Mouse (Mus musculus) liver, embryonic 12.5 days (tissue): ENCODE data around the gene Zbtb16. TPM values are rescaled to one million over a fixed set of nuclear protein-coding genes. Genes with fewer than 3 reads are reported as not detected.

Experiments
- ATAC-seq: fragments of 200-750 bp; cut with Nextera tagmentation; 2 replicates; pipeline ENCODE4 v1.8.0; 2017; ENCODE audit warnings: moderate number of reproducible peaks, mild to moderate bottlenecking, moderate library complexity
- H3K27ac ChIP-seq: fragments of 300-500 bp; sonication (generic); 2 replicates; pipeline ENCODE4 v1.5.1; 2016; ENCODE audit warnings: mild to moderate bottlenecking
- H3K27me3 ChIP-seq: fragments of 300-500 bp; sonication (generic); replicated peaks from 2 replicates; pipeline ENCODE4 v1.6.1; 2016; ENCODE audit warnings: mild to moderate bottlenecking, moderate library complexity
- H3K36me3 ChIP-seq: fragments of 300-500 bp; sonication (generic); 2 replicates; pipeline ENCODE4 v1.6.1; 2016; ENCODE audit warnings: mild to moderate bottlenecking, moderate library complexity
- H3K4me1 ChIP-seq: fragments of 300-500 bp; sonication (generic); 2 replicates; pipeline ENCODE4 v1.6.1; 2016
- H3K4me2 ChIP-seq: fragments of 300-500 bp; sonication (generic); 2 replicates; pipeline ENCODE4 v1.6.1; 2016; ENCODE audit warnings: mild to moderate bottlenecking, moderate library complexity
- H3K4me3 ChIP-seq: fragments of 300-500 bp; sonication (generic); 2 replicates; pipeline ENCODE4 v1.5.1; 2016; ENCODE audit warnings: mild to moderate bottlenecking, moderate library complexity
- H3K9ac ChIP-seq: fragments of 300-500 bp; sonication (generic); 2 replicates; pipeline ENCODE4 v1.6.1; 2016; ENCODE audit warnings: mild to moderate bottlenecking, moderate library complexity
- H3K9me3 ChIP-seq: fragments of 300-500 bp; sonication (generic); replicated peaks from 2 replicates; pipeline ENCODE4 v1.6.1; 2016; ENCODE audit warnings: mild to moderate bottlenecking, moderate library complexity
- WGBS: fragments of 180-500 bp; shearing (Covaris S2); methylation state at CpG from one replicate; pipeline ENCODE4 v1.1.7; 2016; ENCODE audit not compliant: insufficient replicate concordance; 5-methylcytosine and 5-hydroxymethylcytosine counted together
- polyA plus RNA-seq: library from polyadenylated mRNA; unstranded; fragments of >200 nt; fragmentation: Nextera tagmentation; extraction: Ambion mirVana; gene quantifications from 2 replicates; pipeline ENCODE4 v1.2.1, GENCODE M21; 2016

Zbtb16 gene
- polyA plus RNA-seq, 1 experiment from 2014 or later = 1.6 TPM

GRCm38 (mm10) chr9:48648285-48649097 lies 187.5 kb downstream of the Zbtb16 start:
- Histone ChIP-seq H3K9me3 (peaks cover 8% of the 10 kb centered on the region), H3K27ac (0 out of 2 replicates have a peak overlapping the region, but pooled peaks have one; percentile 11), H3K4me3 (peak overlapping the region; percentile 54; the same call in 1 of the 2 replicates), H3K9ac (peak overlapping the region; percentile 64), H3K36me3 (no peaks in the 10 kb centered on the region), H3K4me1 (peaks cover 27% of the 10 kb centered on the region), H3K27me3 (peaks cover 15% of the 10 kb centered on the region), H3K4me2 (peak overlapping the region; percentile 77)
- ATAC-seq = no peak
- 48% methylated on average over 12 of the region's 12 CpGs for WGBS

- H3K4me1 ChIP-seq = peaks cover 27% of the 10 kb centered on the region
- H3K27ac ChIP-seq = no peak overlapping the region
- no peak for ATAC-seq
- H3K4me3 ChIP-seq = no peak overlapping the region
- peaks cover 8% of the 10 kb centered on the region for H3K9me3 ChIP-seq
- WGBS = 50% methylated on average over 10 of the region's 10 CpGs
- no peak overlapping the region for H3K9ac ChIP-seq
- H3K27me3 ChIP-seq = peaks cover 15% of the 10 kb centered on the region
- no peaks in the 10 kb centered on the region for H3K36me3 ChIP-seq
- no peak overlapping the region for H3K4me2 ChIP-seq
Observed at GRCm38 (mm10) chr9:48647648-48648284, 188.3 kb downstream of the Zbtb16 start.

GRCm38 (mm10) chr9:48646781-48647647 lies 189.0 kb downstream of the Zbtb16 start:
- no peak for ATAC-seq
- H3K36me3 ChIP-seq = no peaks in the 10 kb centered on the region
- H3K9me3 ChIP-seq = peaks cover 8% of the 10 kb centered on the region
- H3K4me3 ChIP-seq = no peak overlapping the region
- H3K4me1 ChIP-seq = peaks cover 27% of the 10 kb centered on the region
- H3K4me2 ChIP-seq = no peak overlapping the region
- whole genome bisulfite sequencing = 63% methylated on average over 16 of the region's 16 CpGs
- H3K27ac ChIP-seq = no peak overlapping the region
- H3K27me3 ChIP-seq = peaks cover 15% of the 10 kb centered on the region
- no peak overlapping the region for H3K9ac ChIP-seq

GRCm38 (mm10) chr9:48646251-48646650 lies 189.8 kb downstream of the Zbtb16 start:
- 21% methylated on average over 4 of the region's 4 CpGs for WGBS
- no peak for ATAC-seq
- H3K4me2 ChIP-seq = no peak overlapping the region
- no peaks in the 10 kb centered on the region for H3K36me3 ChIP-seq
- no peak overlapping the region for H3K9ac ChIP-seq
- H3K27me3 ChIP-seq = peaks cover 19% of the 10 kb centered on the region
- no peak overlapping the region for H3K27ac ChIP-seq
- H3K4me1 ChIP-seq = peaks cover 27% of the 10 kb centered on the region
- H3K9me3 ChIP-seq = peaks cover 8% of the 10 kb centered on the region
- H3K4me3 ChIP-seq = no peak overlapping the region

- no peak for ATAC-seq
- no peak overlapping the region for H3K9ac ChIP-seq
- no peaks in the 10 kb centered on the region for H3K36me3 ChIP-seq
- peaks cover 27% of the 10 kb centered on the region for H3K4me1 ChIP-seq
- WGBS = 56% methylated on average over 4 of the region's 4 CpGs
- no peak overlapping the region for H3K27ac ChIP-seq
- peaks cover 8% of the 10 kb centered on the region for H3K9me3 ChIP-seq
- no peak overlapping the region for H3K4me2 ChIP-seq
- H3K4me3 ChIP-seq = no peak overlapping the region
- peaks cover 22% of the 10 kb centered on the region for H3K27me3 ChIP-seq
Observed at GRCm38 (mm10) chr9:48645648-48646126, 190.3 kb downstream of the Zbtb16 start.

GRCm38 (mm10) chr9:48644926-48645647 lies 190.9 kb downstream of the Zbtb16 start:
- peaks cover 19% of the 10 kb centered on the region for H3K27me3 ChIP-seq
- WGBS = 41% methylated on average over 13 of the region's 13 CpGs
- no peak overlapping the region for H3K9ac ChIP-seq
- no peak for ATAC-seq
- H3K4me1 ChIP-seq = peaks cover 22% of the 10 kb centered on the region
- H3K27ac ChIP-seq = no peak overlapping the region
- H3K9me3 ChIP-seq = peaks cover 8% of the 10 kb centered on the region
- no peak overlapping the region for H3K4me3 ChIP-seq
- no peak overlapping the region for H3K4me2 ChIP-seq
- H3K36me3 ChIP-seq = no peaks in the 10 kb centered on the region

GRCm38 (mm10) chr9:48644376-48644775 lies 191.6 kb downstream of the Zbtb16 start:
- Histone ChIP-seq H3K4me3 (no peak overlapping the region), H3K27me3 (peaks cover 19% of the 10 kb centered on the region), H3K9me3 (peaks cover 8% of the 10 kb centered on the region), H3K27ac (no peak overlapping the region), H3K4me2 (no peak overlapping the region), H3K36me3 (no peaks in the 10 kb centered on the region), H3K4me1 (peaks cover 15% of the 10 kb centered on the region), H3K9ac (no peak overlapping the region)
- no peak for ATAC-seq
- WGBS = 67% methylated on average over 3 of the region's 3 CpGs

- no peak for ATAC-seq
- 77% methylated on average over 8 of the region's 8 CpGs for WGBS
- H3K9ac ChIP-seq = no peak overlapping the region
- no peaks in the 10 kb centered on the region for H3K36me3 ChIP-seq
- H3K9me3 ChIP-seq = peaks cover 8% of the 10 kb centered on the region
- no peak overlapping the region for H3K4me2 ChIP-seq
- H3K4me3 ChIP-seq = no peak overlapping the region
- peaks cover 28% of the 10 kb centered on the region for H3K27me3 ChIP-seq
- no peak overlapping the region for H3K27ac ChIP-seq
- no peaks in the 10 kb centered on the region for H3K4me1 ChIP-seq
Observed at GRCm38 (mm10) chr9:48641636-48642035, 194.4 kb downstream of the Zbtb16 start.

GRCm38 (mm10) chr9:48640881-48641280 lies 195.1 kb downstream of the Zbtb16 start:
- Histone ChIP-seq H3K9ac (no peak overlapping the region), H3K4me1 (no peaks in the 10 kb centered on the region), H3K9me3 (peaks cover 8% of the 10 kb centered on the region), H3K27ac (no peak overlapping the region), H3K4me2 (no peak overlapping the region), H3K36me3 (no peaks in the 10 kb centered on the region), H3K4me3 (no peak overlapping the region), H3K27me3 (peaks cover 36% of the 10 kb centered on the region)
- ATAC-seq = no peak
- 75% methylated on average over 8 of the region's 8 CpGs for WGBS

GRCm38 (mm10) chr9:48638176-48638803 lies 197.7 kb downstream of the Zbtb16 start:
- ATAC-seq = no peak
- WGBS = 60% methylated on average over 15 of the region's 15 CpGs

GRCm38 (mm10) chr9:48637161-48637560 lies 198.9 kb downstream of the Zbtb16 start:
- no peak for ATAC-seq
- 76% methylated on average over 7 of the region's 7 CpGs for WGBS
- Histone ChIP-seq H3K27me3 (peaks cover 54% of the 10 kb centered on the region), H3K4me1 (no peaks in the 10 kb centered on the region), H3K9ac (no peak overlapping the region), H3K27ac (no peak overlapping the region), H3K36me3 (no peaks in the 10 kb centered on the region), H3K4me3 (no peak overlapping the region), H3K9me3 (no peaks in the 10 kb centered on the region), H3K4me2 (no peak overlapping the region)

More at GRCm38 (mm10) chr9:48638176-48638803, 197.7 kb downstream of the Zbtb16 start:
- no peaks in the 10 kb centered on the region for H3K4me1 ChIP-seq
- H3K4me2 ChIP-seq = no peak overlapping the region
- H3K9me3 ChIP-seq = no peaks in the 10 kb centered on the region
- H3K27me3 ChIP-seq = peaks cover 54% of the 10 kb centered on the region
- no peak overlapping the region for H3K4me3 ChIP-seq
- no peak overlapping the region for H3K27ac ChIP-seq
- no peak overlapping the region for H3K9ac ChIP-seq
- H3K36me3 ChIP-seq = no peaks in the 10 kb centered on the region
